21 mouse cellular contexts compared by ENCODE assay signal in the genomic region with DNA sequence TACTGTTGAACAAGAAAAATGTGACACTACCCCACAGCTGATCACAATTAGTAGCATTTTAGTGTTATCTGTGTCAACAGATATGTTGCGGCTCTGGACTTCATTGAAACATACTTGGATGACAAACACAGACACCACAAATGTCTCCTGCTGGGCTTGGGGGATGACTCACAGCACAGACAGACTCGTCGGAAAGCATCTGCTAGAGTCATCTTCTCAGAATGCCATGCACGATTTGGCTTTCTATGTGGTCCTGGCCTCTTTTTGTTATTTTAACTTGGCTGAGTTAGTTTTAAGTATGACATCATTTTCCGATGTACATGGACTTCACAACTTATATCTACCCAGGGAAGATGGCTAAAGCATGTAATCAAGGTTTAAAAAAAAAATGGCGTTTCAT. TPM values are rescaled to one million over a fixed set of nuclear protein-coding genes. Genes with fewer than 3 reads are reported as not detected.
A peak's percentile ranks its signal among the peaks of the same experiment; 100 is the strongest.
DNase-seq lines count a peak whose midpoint lies in the region; ATAC-seq and TF ChIP-seq lines count a peak whose summit lies in the region.
"Had no signal": no experiment of that assay in that cellular context is flagged by ENCODE, and none has a peak within 500 bp of the region (broad histone marks: within the 10 kb centered on the region; RNA-seq: fewer than 3 reads in every experiment).

No protein-coding gene starts in this region.

- H3K79me2 ChIP-seq in C2C12 (ENCODE audit: control insufficient read depth, insufficient read depth) = peaks cover 16% of the 10 kb centered on the region

- 54% methylated on average over 6 of the region's 6 CpGs for WGBS in embryonic facial prominence, embryonic 14.5 days
- 84% methylated on average over 6 of the region's 6 CpGs for WGBS in embryonic facial prominence, embryonic 10.5 days
- 80% methylated on average over 6 of the region's 6 CpGs for WGBS in kidney, embryonic 14.5 days
- WGBS in lung, adult 2 months = 69% methylated on average over 6 of the region's 6 CpGs

- no peak overlapping the region for H3K9ac ChIP-seq in embryonic facial prominence, embryonic 14.5 days (ENCODE audit: low read depth, low read length)
- H3K9ac ChIP-seq in kidney, embryonic 14.5 days (ENCODE audit: low read depth, low read length) = no peak overlapping the region
- H3K9ac ChIP-seq: embryonic facial prominence, embryonic 15.5 days; heart, embryonic 12.5 days; hindbrain, embryonic 15.5 days; lung, embryonic 14.5 days had no signal

- no peak for TF ChIP-seq POLR2A in lung, adult 2 months (IDR thresholded peaks at IDR 0.05; ENCODE audit: borderline replicate concordance, extremely low read depth, low read depth, low read length)

- no peak for TF ChIP-seq CTCF in layer of hippocampus, adult 2 months (conservative IDR thresholded peaks at IDR 0.05)
- TF ChIP-seq CTCF in C2C12 (IDR thresholded peaks at IDR 0.05; ENCODE audit: control insufficient read depth, insufficient read depth, insufficient read length) = no peak
- no peak for TF ChIP-seq CTCF in lung, adult 2 months (IDR thresholded peaks at IDR 0.05; ENCODE audit: insufficient read depth, low read length)

- H3K9me3 ChIP-seq in embryonic facial prominence, embryonic 14.5 days (ENCODE audit: control insufficient read depth, low read length) = no peaks in the 10 kb centered on the region
- no peaks in the 10 kb centered on the region for H3K9me3 ChIP-seq in embryonic facial prominence, embryonic 10.5 days
- no peaks in the 10 kb centered on the region for H3K9me3 ChIP-seq in kidney, embryonic 14.5 days (ENCODE audit: control insufficient read depth, low read length)
- H3K9me3 ChIP-seq: embryonic facial prominence, embryonic 15.5 days; forebrain, embryonic 10.5 days; heart, embryonic 12.5 days; hindbrain, embryonic 15.5 days; limb, embryonic 10.5 days had no signal

- no peak overlapping the region for H3K27ac ChIP-seq in embryonic facial prominence, embryonic 14.5 days (replicated peaks; ENCODE audit: low read depth, low read length)
- no peak overlapping the region for H3K27ac ChIP-seq in embryonic facial prominence, embryonic 10.5 days (replicated peaks)
- H3K27ac ChIP-seq in layer of hippocampus, adult 2 months = no peak overlapping the region
- H3K27ac ChIP-seq in kidney, embryonic 14.5 days (ENCODE audit: low read depth, low read length) = no peak overlapping the region
- H3K27ac ChIP-seq: embryonic facial prominence, embryonic 15.5 days; forebrain, embryonic 10.5 days; hindbrain, embryonic 15.5 days; kidney, postnatal 0 days; limb, embryonic 10.5 days; macrophage had no signal

- no peak overlapping the region for H3K4me2 ChIP-seq in embryonic facial prominence, embryonic 14.5 days (ENCODE audit: low read depth, low read length)
- H3K4me2 ChIP-seq in kidney, embryonic 14.5 days (replicated peaks; ENCODE audit: low read depth, low read length) = no peak overlapping the region
- H3K4me2 ChIP-seq: embryonic facial prominence, embryonic 15.5 days; heart, embryonic 12.5 days; hindbrain, embryonic 15.5 days; liver, embryonic 11.5 days; lung, embryonic 14.5 days had no signal

- H3K27me3 ChIP-seq in embryonic facial prominence, embryonic 14.5 days (replicated peaks; ENCODE audit: control insufficient read depth, insufficient read depth, low read length) = no peaks in the 10 kb centered on the region
- H3K27me3 ChIP-seq in embryonic facial prominence, embryonic 10.5 days (replicated peaks; ENCODE audit: low read depth, poor library complexity, severe bottlenecking) = no peaks in the 10 kb centered on the region
- no peaks in the 10 kb centered on the region for H3K27me3 ChIP-seq in C2C12 (ENCODE audit: control insufficient read depth, insufficient read depth, insufficient read length)
- H3K27me3 ChIP-seq in kidney, embryonic 14.5 days (ENCODE audit: control insufficient read depth, insufficient read depth, low read length) = no peaks in the 10 kb centered on the region
- H3K27me3 ChIP-seq: embryonic facial prominence, embryonic 15.5 days; heart, embryonic 12.5 days; hindbrain, embryonic 15.5 days had no signal

- H3K79me3 ChIP-seq in C2C12 (ENCODE audit: low read depth) = no peaks in the 10 kb centered on the region

- H3K4me3 ChIP-seq in embryonic facial prominence, embryonic 14.5 days (ENCODE audit: low read depth, low read length) = no peak overlapping the region
- H3K4me3 ChIP-seq in embryonic facial prominence, embryonic 10.5 days = no peak overlapping the region
- H3K4me3 ChIP-seq in layer of hippocampus, adult 2 months = no peak overlapping the region
- no peak overlapping the region for H3K4me3 ChIP-seq in C2C12 (ENCODE audit: insufficient read depth, poor library complexity, severe bottlenecking)
- H3K4me3 ChIP-seq in kidney, embryonic 14.5 days (ENCODE audit: low read length) = no peak overlapping the region
- no peak overlapping the region for H3K4me3 ChIP-seq in lung, adult 2 months (replicated peaks; ENCODE audit: extremely low read depth, low read depth, low read length)
- H3K4me3 ChIP-seq: embryonic facial prominence, embryonic 15.5 days; forebrain, embryonic 10.5 days; heart, embryonic 12.5 days; hindbrain, embryonic 15.5 days; limb, embryonic 10.5 days had no signal

- peaks cover 7% of the 10 kb centered on the region; the same call in 1 of the 2 replicates for H3K4me1 ChIP-seq in embryonic facial prominence, embryonic 14.5 days (ENCODE audit: control insufficient read depth, insufficient read depth, low read length)
- peaks cover 15% of the 10 kb centered on the region; the same call in 1 of the 2 replicates for H3K4me1 ChIP-seq in embryonic facial prominence, embryonic 10.5 days
- no peaks in the 10 kb centered on the region for H3K4me1 ChIP-seq in kidney, embryonic 14.5 days (ENCODE audit: control insufficient read depth, insufficient read depth, low read length)
- no peaks in the 10 kb centered on the region for H3K4me1 ChIP-seq in lung, adult 2 months (ENCODE audit: control insufficient read depth, insufficient read depth, low read length)
- H3K4me1 ChIP-seq: heart, embryonic 12.5 days had no signal

- no peak overlapping the region for H3ac ChIP-seq in C2C12 (ENCODE audit: control insufficient read depth, insufficient read length, low read depth)

- H3K36me3 ChIP-seq in embryonic facial prominence, embryonic 14.5 days (ENCODE audit: control insufficient read depth, insufficient read depth, low read length) = no peaks in the 10 kb centered on the region
- H3K36me3 ChIP-seq in embryonic facial prominence, embryonic 10.5 days (replicated peaks) = no peaks in the 10 kb centered on the region
- H3K36me3 ChIP-seq in C2C12 (ENCODE audit: control insufficient read depth, insufficient read depth) = no peaks in the 10 kb centered on the region
- H3K36me3 ChIP-seq in kidney, embryonic 14.5 days (ENCODE audit: control insufficient read depth, insufficient read depth, low read length) = no peaks in the 10 kb centered on the region
- H3K36me3 ChIP-seq: embryonic facial prominence, embryonic 15.5 days; forebrain, embryonic 10.5 days; heart, embryonic 12.5 days; hindbrain, embryonic 15.5 days; limb, embryonic 10.5 days had no signal

- no peak for ATAC-seq in embryonic facial prominence, embryonic 14.5 days (ENCODE audit: low read depth)
- ATAC-seq in kidney, embryonic 14.5 days (ENCODE audit: low FRiP score, low TSS enrichment) = no peak
- ATAC-seq: intestine, postnatal 0 days had no signal

- DNase-seq in embryonic facial prominence, embryonic 14.5 days (ENCODE audit: low spot score) = peak; percentile 65
- no peak for DNase-seq in embryonic facial prominence, embryonic 10.5 days (ENCODE audit: low spot score)
- DNase-seq in layer of hippocampus, adult 2 months (ENCODE audit: low spot score in 2 of 2) = peak; percentile 20 to 37
- no peak for DNase-seq in layer of hippocampus, postnatal 10 days (ENCODE audit: low spot score in 2 of 2)
- peak; percentile 28 to 51 for DNase-seq in adrenal gland, postnatal 36 days
- DNase-seq in lung, adult 2 months = no peak
- DNase-seq: cerebellum, adult 8-10 months; lung, embryonic 14.5 days; thymus, postnatal 25 days had no signal

TF ChIP-seq in C2C12, 6 proteins besides CTCF, POLR2A, EP300 and RAD21:
- TF ChIP-seq MAX (IDR thresholded peaks at IDR 0.05) (no peak), CEBPB (IDR thresholded peaks at IDR 0.05; ENCODE audit: low read depth) (no peak), MYOG (IDR thresholded peaks at IDR 0.05; ENCODE audit: control insufficient read depth, extremely low read depth, insufficient read length) (no peak), MYOD1 (IDR thresholded peaks at IDR 0.05; ENCODE audit: control insufficient read depth, insufficient read length, low read depth) (peak; percentile 77), FOSL1 (IDR thresholded peaks at IDR 0.05; ENCODE audit: insufficient read depth, low read length, poor library complexity, severe bottlenecking) (peak; percentile 53)

RNA-seq across cellular contexts. Expression of a gene that starts 4.3 kb away (rescaled TPM):
- polyA plus RNA-seq in embryonic facial prominence, embryonic 14.5 days (2014; fragmentation: Nextera tagmentation; extraction: Ambion mirVana) = 66.7 and 68.6 TPM in 2 replicates
- polyA plus RNA-seq in embryonic facial prominence, embryonic 10.5 days (2016; fragmentation: Nextera tagmentation; extraction: Ambion mirVana) = 29.8 and 29.9 TPM in 2 replicates
- 1 to 10 TPM; 7.6 to 8.1 TPM for total RNA-seq in layer of hippocampus, adult 2 months (2021)
- 10 to 100 TPM; 15.5 TPM for total RNA-seq in layer of hippocampus, postnatal 10 days (2021)
- polyA plus RNA-seq in C2C12 (2012; fragmentation: generic; extraction: Trizol) = 14.8 TPM
- 100 to 1,000 TPM; 183 to 292 TPM for total RNA-seq in adrenal gland, postnatal 36 days (2021)
- 30.2 and 37.1 TPM in 2 replicates for polyA plus RNA-seq in kidney, embryonic 14.5 days (2014; fragmentation: Nextera tagmentation; extraction: Ambion mirVana)
- polyA plus RNA-seq in lung, adult 2 months (2012; rRNA removed) = 9.9 and 15.4 TPM in 2 replicates
- total RNA-seq: MEL had no signal

Comparison
In these comparisons a context has a peak if more than half of its experiments do, and no peak if none do; other contexts are left out.
1. DNase-seq: peak in embryonic facial prominence, embryonic 14.5 days (single experiment), layer of hippocampus, adult 2 months (2 of 2) and adrenal gland, postnatal 36 days (2 of 2); none in embryonic facial prominence, embryonic 10.5 days (single experiment), layer of hippocampus, postnatal 10 days (0 of 2) and lung, adult 2 months (single experiment).